Mouse (Mus musculus): ENCODE results near the gene Wt1. TPM values are rescaled to one million over a fixed set of nuclear protein-coding genes. Genes with fewer than 3 reads are reported as not detected.

The Wt1 gene
- total RNA-seq, 2 experiments from 2014 or later = 0.08 TPM; not detected in 1

DNA sequence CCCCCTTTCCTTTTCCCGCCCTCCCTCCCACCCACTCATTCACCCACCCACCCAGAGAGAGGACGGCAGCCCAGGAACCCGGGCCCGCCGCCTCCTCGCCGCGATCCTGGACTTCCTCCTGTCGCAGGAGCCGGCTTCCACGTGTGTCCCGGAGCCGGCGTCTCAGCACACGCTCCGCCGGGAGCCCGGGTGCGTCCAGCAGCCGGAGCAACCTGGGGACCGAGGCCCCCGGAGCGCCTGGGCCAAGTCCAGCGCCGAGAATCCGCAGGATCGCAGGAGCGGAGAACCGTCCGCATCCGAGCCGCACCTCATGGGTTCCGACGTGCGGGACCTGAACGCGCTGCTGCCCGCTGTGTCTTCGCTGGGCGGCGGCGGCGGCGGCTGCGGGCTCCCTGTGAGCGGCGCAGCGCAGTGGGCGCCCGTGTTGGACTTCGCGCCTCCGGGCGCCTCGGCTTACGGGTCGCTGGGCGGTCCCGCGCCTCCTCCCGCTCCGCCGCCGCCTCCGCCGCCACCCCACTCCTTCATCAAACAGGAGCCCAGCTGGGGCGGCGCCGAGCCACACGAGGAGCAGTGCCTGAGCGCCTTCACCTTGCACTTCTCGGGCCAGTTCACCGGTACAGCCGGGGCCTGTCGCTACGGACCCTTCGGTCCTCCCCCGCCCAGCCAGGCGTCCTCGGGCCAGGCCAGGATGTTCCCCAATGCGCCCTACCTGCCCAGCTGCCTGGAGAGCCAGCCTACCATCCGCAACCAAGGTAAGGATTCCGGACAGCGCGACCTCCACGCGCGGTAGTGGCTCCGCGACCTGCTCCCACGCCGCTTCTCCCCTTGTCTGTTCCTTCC lies 582 bp downstream of the Wt1 start:
- DNase-seq = no peak

- no peak for DNase-seq
Observed at GRCm38 (mm10) chr2:105127531-105128480, 1.5 kb downstream of the Wt1 start.

DNA sequence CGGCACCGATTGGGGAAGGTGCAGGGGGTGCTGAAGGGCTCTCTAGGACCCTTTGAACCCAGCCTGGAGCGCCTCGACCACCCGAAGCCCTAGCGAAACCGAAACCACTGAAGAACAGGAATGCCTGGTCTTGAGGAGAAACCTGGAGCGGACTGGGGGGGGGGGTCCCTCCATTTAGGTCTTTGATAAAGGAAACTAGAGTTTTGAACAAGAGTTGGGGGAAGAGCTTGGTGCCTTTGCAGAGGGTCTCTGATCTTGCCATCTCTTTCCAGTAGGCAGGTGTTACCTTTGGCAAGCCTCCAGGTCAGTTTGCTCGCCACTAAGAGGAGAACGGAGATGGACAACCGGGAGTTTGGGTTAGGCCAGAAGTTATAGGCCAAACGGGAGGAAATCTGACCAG lies 2.2 kb downstream of the Wt1 start:
- DNase-seq = no peak

- no peak for DNase-seq
Observed at GRCm38 (mm10) chr2:105130351-105131060, 4.2 kb downstream of the Wt1 start.

- no peak for DNase-seq
Observed at GRCm38 (mm10) chr2:105131061-105131810, 4.9 kb downstream of the Wt1 start.

DNA sequence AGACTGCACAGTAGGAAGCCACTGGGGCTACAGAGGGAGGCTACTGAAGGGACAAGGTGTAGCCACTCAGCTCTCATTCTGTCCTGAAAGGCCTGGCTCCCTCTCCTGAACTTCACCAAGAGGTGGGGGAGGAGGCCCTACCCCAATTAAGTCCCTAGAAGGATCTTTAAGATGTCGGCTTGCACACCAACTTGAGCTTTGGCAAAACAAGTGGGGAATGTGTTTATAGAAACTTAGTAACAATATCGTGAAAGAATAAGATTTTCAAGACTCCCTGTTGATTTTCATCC lies 5.4 kb downstream of the Wt1 start:
- DNase-seq = no peak

DNA sequence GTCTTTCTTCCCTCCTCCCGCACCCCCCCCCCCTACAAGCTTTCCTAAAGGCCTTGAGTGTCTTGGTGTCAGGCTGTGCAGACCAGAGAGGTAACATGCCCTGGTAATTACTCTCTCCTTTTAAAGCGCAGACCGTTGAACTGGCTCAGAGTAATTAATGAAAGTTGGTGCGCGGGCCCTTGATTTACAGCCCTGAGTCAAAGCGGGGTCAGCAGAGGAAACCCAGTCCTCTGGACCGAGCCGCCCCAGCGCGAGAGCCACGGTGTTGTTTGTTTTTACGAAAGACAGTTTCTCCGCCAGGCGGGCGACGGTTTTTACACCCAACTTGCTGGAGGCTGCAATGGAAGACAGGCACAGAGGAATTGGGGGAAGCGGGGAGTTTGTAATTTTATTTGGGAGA lies 6.0 kb downstream of the Wt1 start:
- DNase-seq = no peak

DNA sequence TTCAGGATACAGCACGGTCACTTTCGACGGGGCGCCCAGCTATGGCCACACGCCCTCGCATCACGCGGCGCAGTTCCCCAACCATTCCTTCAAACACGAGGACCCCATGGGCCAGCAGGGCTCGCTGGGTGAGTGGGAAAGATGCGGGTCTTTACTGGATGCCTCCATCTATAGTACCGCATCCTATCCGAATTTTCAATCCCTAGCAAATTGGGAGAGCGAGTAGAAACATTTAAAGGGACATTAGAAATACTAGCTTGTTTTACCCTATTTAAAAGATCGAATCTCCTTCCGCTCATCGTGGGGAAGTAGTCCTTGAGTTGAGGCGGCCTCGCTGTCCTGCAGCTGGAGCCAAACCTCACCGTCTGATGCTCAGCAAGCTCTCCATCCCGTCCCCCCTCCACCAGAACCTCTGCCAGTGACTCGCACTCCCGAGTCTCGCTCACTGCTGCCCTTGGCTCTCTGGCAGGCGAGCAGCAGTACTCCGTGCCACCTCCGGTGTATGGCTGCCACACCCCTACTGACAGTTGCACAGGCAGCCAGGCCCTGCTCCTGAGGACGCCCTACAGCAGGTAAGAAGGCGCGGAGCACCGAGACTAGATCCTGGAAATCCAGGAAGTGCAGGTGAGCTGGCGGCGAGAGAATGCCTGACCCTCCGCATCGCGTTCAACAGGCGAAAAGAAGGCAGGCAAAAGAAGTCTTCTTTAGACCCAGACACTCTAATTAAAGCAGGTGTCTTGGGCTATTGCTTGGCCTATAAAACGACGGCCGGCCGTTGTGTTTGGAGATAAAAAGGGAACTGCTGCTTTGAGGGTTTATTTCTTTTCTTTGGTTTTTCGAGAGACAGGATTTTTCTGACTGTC lies 6.8 kb downstream of the Wt1 start:
- DNase-seq = no peak

DNA sequence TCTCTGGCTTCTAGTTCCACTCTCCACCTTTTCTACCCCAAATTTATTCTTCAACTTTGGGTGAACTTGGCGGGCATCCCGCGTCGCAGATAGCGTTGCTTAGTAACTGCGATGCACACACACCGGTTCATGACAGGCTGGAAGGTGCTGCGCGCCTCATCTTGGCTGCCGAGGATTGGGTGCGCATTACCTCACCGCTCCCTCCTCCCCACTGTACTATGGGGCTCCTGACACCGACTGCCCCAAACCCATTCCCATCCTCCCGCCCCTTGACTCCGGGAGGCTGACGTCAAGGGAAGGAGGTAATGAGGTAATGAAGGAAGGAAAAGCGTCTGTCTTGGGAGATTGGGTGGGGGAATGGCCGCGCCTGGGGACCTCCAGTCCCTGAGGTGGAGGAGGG lies 8.0 kb downstream of the Wt1 start:
- DNase-seq = no peak

- DNase-seq = no peak
Observed at GRCm38 (mm10) chr2:105139471-105139870, 13.1 kb downstream of the Wt1 start.

GRCm38 (mm10) chr2:105141371-105141770 lies 15.0 kb downstream of the Wt1 start:
- DNase-seq = no peak

DNA sequence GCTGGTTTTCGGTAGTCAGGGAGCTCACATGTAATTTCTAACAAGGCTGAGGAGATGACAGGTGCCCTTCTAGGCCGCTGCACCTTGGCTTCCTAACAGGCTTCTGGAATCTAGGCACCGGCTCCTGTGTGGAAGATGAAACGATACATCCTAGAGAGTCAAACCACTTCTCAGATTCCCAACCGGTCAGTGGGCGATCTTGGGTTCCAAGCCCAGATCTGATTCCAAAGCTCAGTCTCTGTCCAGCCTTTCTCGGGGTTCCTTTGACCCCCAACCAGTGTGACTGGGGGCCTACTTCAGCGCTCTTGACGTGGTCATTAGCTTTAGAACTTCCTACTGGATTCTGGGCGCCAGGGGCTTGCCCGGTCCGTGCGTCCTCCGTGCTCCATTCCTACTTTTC lies 17.4 kb downstream of the Wt1 start:
- DNase-seq = no peak

DNA sequence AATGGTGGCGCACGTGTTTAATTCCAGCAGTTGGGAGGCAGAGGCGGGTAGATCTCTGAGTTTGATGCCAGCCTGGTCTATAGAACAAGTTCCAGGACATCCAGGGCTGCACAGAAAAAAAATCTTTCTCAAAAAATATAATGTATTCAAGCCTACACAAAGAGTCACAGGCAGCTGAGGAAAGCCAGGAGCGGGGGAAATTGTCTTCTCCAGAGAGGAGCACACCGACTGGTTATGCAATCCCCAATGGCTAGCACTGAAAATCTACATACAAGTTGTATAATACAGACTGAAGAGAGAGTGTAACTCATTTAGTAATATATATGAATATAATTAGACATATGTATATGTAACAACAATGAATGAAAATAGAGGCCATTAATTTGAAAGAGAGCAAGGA lies 25.2 kb downstream of the Wt1 start:
- no peak for DNase-seq

- no peak for DNase-seq
Observed at GRCm38 (mm10) chr2:105153046-105153445, 26.7 kb downstream of the Wt1 start.

DNA sequence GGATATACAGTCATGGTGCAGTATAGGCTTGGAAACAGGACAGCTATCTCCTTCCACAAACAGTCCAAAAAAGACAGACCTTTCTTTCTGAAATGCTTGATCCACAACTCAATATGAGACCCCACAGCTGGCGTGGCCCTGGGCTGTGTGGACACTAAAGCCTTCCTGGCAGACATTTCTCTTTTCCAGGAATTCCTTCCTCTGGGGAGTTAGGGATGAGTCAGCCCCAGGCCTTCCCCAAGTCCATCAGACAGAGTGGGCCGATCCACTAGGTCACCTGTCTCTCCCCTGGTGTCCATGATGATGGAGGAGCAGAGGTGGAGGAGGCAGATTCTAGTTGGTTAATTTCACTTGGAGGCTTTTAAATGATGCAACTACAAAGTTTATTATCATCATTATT lies 34.6 kb downstream of the Wt1 start:
- DNase-seq = no peak

GRCm38 (mm10) chr2:105162763-105163162 lies 36.4 kb downstream of the Wt1 start:
- no peak for DNase-seq

DNA sequence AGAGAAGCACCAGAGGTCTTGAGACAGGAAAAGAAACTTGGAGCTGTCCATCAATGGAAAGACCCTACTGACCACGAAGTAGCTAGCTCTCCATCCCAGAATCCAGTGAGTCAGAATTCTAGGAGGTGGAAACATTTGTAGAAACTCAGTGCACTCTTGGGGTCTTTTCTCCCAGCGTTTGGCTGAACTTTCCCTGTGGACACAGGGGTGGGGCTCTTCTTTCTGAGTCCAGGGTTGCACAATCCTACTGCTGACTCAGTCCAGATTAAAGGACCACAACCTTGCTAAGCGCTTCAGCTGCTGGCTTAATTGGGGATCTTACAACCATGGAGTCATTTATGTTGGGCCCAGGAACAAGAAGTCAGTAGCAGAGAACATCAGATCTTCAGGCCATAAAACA lies 41.8 kb downstream of the Wt1 start:
- no peak for DNase-seq

DNA sequence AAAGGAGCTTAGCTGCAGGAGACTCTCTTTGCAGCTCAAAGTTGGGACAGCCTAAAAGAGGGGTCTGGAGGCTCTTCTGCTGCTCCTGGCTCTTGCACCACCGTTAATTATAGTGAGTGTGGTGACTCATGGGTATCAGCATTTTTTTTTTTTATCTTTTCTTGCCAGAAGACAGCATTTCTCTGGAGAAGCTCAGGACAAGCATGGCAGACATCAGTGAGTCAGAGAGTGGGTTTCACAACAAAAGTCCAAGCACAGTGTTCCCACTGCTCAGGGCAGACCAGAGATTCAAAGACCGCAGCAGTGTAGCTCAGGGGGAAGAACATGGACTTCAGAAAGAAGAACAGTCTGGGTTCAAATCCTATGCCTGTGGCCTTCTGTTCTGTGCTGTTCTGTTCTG lies 47.9 kb downstream of the Wt1 start:
- DNase-seq = no peak

GRCm38 (mm10) chr2:105178871-105179270 lies 52.5 kb downstream of the Wt1 start:
- DNase-seq = no peak

DNA sequence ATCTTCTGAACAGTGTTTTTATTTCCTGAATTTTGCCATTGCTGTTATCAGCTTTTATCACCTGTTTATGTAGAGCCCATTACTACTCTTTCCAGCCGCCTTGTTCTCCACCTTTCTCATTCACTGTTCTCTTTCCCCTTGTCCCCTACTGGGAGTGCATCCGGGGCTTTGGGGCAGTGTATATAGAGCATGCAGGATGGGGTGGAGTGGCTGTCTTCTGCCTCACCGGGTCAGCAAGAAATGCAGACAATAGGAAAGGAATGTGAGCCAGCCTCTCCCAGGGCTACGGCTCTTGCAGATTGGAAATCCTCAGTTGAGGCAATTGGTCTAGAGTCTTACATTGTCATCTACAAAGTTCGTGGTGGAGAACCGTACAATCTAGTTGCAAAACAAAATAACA lies 56.2 kb downstream of the Wt1 start:
- no peak for DNase-seq

GRCm38 (mm10) chr2:105185140-105185539 lies 58.8 kb downstream of the Wt1 start:
- no peak for DNase-seq
